Mouse (Mus musculus): Measurements from ENCODE around the gene Cenpm. TPM values are rescaled to one million over a fixed set of nuclear protein-coding genes. Genes with fewer than 3 reads are reported as not detected.

Cenpm gene
- 18.2 and 19.0 TPM in 2 replicates for polyA plus RNA-seq (2015; fragmentation: Nextera tagmentation; extraction: Ambion mirVana)

DNA sequence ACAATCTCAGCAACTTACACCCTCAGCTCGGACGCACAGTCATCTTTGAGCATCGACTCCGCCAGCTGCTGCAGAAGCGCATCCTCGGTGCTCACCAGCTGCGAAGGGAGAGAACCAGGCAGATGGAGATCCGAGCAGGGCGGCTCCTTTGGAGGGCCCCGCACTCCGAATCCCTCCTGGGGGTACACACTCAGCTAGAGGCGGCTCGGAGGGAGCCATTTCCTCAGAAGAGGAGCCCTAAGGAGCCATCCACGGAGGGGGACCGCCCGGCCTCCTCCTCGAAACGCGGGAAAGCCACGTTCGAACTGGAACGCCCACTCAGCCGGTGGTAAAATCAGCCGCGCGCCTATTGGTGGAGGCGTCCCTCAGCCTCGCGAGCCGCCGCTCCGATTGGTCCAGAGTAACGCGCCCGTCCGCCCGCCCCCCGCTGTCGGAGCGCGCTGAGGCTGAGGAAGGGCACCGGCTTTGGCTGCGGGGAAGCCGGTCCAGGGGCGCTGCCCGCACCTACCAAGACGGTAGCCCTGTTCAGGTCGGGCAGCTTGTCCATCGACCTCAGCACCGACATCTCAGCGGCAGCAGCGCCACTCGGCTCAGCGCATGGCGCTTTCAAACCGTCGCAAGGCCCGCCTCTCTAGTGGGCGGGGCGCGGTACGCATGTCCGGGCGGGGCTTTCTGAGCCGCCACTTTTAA lies at the start of gene Cenpm:
TSS of gene Cenpm (minus strand) at position 634 of the 690 bp plus-strand sequence.

DNA sequence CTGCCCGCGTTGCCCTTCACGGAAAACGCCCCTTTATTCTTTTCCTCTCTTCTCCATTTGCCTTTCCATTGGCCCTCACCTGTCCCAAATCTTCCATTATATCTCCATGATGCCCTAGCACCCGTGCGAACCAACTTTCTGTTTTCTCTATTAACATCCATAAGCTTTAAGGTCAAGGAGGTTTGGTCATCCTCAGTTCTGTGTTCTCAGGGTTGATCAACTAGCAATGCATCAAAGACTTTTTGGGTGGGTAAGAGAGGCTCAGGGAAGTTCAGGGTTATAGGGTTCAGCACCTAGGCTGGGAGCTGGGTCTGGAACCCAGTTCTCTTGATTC lies 30.0 kb upstream of the Cenpm start, which contains the start of gene Sept3:
TSS of gene Sept3 (plus strand) at position 301 of the 334 bp plus-strand sequence.

GRCm38 (mm10) chr15:82252097-82252496 lies 7.5 kb upstream of the Cenpm start, which contains the start of gene 1500009C09Rik:
Gene 1500009C09Rik (plus strand): TSS chr15:82252397.

GRCm38 (mm10) chr15:82223657-82224601 lies 20.6 kb downstream of the Cenpm start, which contains the start of gene Tnfrsf13c:
Gene Tnfrsf13c (minus strand): TSS chr15:82224369.

GRCm38 (mm10) chr15:82212752-82213063 lies 31.8 kb downstream of the Cenpm start, which contains the start of gene Shisa8:
Gene Shisa8 (minus strand): TSS chr15:82212815.

MicroRNAs within 50 kb of the gene (microRNA counts, 519-probe panel; counts per million panel counts)
- 3,515 counts per million, percentile 24 among the panel's probes with 10 or more counts for microRNA mmu-miR-33

Small RNAs within 50 kb of the gene (microRNA-seq; reads per million reads assigned to microRNA genes)
- gene Mir33 = 71.1 reads per million, percentile 39 among the genes with 10 or more reads in this experiment

Other genes starting within 250 kb of the Cenpm start
- gene Desi1, start 210.9 kb downstream of the Cenpm start, polyA plus RNA-seq (2015; fragmentation: Nextera tagmentation; extraction: Ambion mirVana) = 53.0 and 55.9 TPM in 2 replicates
- 248 and 267 TPM in 2 replicates for gene Snu13, start 197.2 kb downstream of the Cenpm start, polyA plus RNA-seq (2015; fragmentation: Nextera tagmentation; extraction: Ambion mirVana)
- gene 4930407I10Rik, start 185.6 kb downstream of the Cenpm start, polyA plus RNA-seq (2015; fragmentation: Nextera tagmentation; extraction: Ambion mirVana) = not detected in 2 replicates
- 0.09 and 0.10 TPM in 2 replicates for gene Mei1, start 174.8 kb downstream of the Cenpm start, polyA plus RNA-seq (2015; fragmentation: Nextera tagmentation; extraction: Ambion mirVana)
- 9.0 and 11.0 TPM in 2 replicates for gene Ccdc134, start 116.8 kb downstream of the Cenpm start, polyA plus RNA-seq (2015; fragmentation: Nextera tagmentation; extraction: Ambion mirVana)
- gene Srebf2, start 97.6 kb downstream of the Cenpm start, polyA plus RNA-seq (2015; fragmentation: Nextera tagmentation; extraction: Ambion mirVana) = 151 and 162 TPM in 2 replicates
- gene Shisa8, start 31.9 kb downstream of the Cenpm start, polyA plus RNA-seq (2015; fragmentation: Nextera tagmentation; extraction: Ambion mirVana) = 18.3 and 22.7 TPM in 2 replicates
- 0.97 and 1.0 TPM in 2 replicates for gene Tnfrsf13c, start 20.4 kb downstream of the Cenpm start, polyA plus RNA-seq (2015; fragmentation: Nextera tagmentation; extraction: Ambion mirVana)
- 13.7 and 17.9 TPM in 2 replicates for gene 1500009C09Rik, start 7.6 kb upstream of the Cenpm start, polyA plus RNA-seq (2015; fragmentation: Nextera tagmentation; extraction: Ambion mirVana)
- 311 and 334 TPM in 2 replicates for gene Sept3, start 30.1 kb upstream of the Cenpm start, polyA plus RNA-seq (2015; fragmentation: Nextera tagmentation; extraction: Ambion mirVana)
- 0.32 and 0.43 TPM in 2 replicates for gene Wbp2nl, start 54.2 kb upstream of the Cenpm start, polyA plus RNA-seq (2015; fragmentation: Nextera tagmentation; extraction: Ambion mirVana)
- 36.0 and 38.9 TPM in 2 replicates for gene Naga, start 94.2 kb upstream of the Cenpm start, polyA plus RNA-seq (2015; fragmentation: Nextera tagmentation; extraction: Ambion mirVana)
- gene Pheta2, start 94.2 kb upstream of the Cenpm start, polyA plus RNA-seq (2015; fragmentation: Nextera tagmentation; extraction: Ambion mirVana) = 1.4 and 1.5 TPM in 2 replicates
- gene Smdt1, start 94.2 kb upstream of the Cenpm start, polyA plus RNA-seq (2015; fragmentation: Nextera tagmentation; extraction: Ambion mirVana) = 467 TPM in 2 replicates
- gene Ndufa6, start 109.6 kb upstream of the Cenpm start, polyA plus RNA-seq (2015; fragmentation: Nextera tagmentation; extraction: Ambion mirVana) = 557 and 602 TPM in 2 replicates
- 5.4 and 6.0 TPM in 2 replicates for gene Cyp2d22, start 135.5 kb upstream of the Cenpm start, polyA plus RNA-seq (2015; fragmentation: Nextera tagmentation; extraction: Ambion mirVana)
- gene Cyp2d11, start 149.3 kb upstream of the Cenpm start, polyA plus RNA-seq (2015; fragmentation: Nextera tagmentation; extraction: Ambion mirVana) = not detected in 2 replicates
- not detected in 2 replicates for gene Cyp2d10, start 162.4 kb upstream of the Cenpm start, polyA plus RNA-seq (2015; fragmentation: Nextera tagmentation; extraction: Ambion mirVana)
- not detected in 2 replicates for gene Cyp2d9, start 188.7 kb upstream of the Cenpm start, polyA plus RNA-seq (2015; fragmentation: Nextera tagmentation; extraction: Ambion mirVana)